Mouse (Mus musculus): ENCODE results near the gene Raly.

Raly gene

DNA sequence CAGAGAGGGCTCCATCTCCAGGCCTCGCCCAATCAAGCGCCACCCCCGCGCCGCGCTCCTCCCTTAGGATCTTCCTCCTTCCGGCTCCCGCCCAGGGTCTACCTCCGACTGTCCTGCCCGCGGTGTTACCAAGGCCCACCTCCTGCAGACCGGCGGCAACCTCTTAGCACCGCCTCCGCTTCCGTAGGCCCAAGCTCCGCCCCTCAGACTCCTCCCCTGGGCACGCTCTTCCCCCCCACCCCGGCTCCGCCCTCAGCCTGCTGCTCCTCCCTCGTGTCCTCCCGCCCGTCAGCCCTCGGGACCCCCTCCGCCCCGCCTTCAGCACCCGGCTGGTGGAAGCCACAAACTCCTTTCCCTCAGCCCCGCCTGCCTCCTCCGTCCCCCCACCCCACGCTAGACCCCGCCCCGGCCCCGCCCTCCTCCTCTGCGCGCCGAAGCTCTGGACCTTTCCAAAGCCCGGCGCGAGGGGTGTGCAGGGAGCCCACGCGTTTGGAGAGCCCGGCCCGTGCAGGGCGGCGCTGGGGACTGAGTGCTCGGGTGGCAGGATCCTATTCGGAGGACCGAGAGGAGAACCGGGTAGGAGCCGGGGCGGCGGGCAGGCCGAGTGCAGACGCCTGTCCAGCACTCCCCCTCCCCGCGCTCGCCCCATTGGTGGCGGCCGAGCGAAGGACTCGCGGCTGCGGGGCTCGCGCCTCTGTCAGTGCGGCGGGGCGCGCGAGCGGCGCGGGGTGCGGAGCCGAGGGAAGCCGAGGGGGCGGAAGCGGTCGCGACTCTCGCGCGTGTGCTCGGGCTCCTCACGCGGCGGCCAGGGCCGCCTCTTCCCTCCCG, at the start of gene Raly, which contains the start of gene a:
Gene Raly, plus strand, starts transcription at position 441 of the 828 bp plus-strand sequence.
Gene a, plus strand, starts transcription at position 747 of the 828 bp plus-strand sequence.
- DNase-seq (ENCODE audit: low read depth) = peak; percentile 91

DNA sequence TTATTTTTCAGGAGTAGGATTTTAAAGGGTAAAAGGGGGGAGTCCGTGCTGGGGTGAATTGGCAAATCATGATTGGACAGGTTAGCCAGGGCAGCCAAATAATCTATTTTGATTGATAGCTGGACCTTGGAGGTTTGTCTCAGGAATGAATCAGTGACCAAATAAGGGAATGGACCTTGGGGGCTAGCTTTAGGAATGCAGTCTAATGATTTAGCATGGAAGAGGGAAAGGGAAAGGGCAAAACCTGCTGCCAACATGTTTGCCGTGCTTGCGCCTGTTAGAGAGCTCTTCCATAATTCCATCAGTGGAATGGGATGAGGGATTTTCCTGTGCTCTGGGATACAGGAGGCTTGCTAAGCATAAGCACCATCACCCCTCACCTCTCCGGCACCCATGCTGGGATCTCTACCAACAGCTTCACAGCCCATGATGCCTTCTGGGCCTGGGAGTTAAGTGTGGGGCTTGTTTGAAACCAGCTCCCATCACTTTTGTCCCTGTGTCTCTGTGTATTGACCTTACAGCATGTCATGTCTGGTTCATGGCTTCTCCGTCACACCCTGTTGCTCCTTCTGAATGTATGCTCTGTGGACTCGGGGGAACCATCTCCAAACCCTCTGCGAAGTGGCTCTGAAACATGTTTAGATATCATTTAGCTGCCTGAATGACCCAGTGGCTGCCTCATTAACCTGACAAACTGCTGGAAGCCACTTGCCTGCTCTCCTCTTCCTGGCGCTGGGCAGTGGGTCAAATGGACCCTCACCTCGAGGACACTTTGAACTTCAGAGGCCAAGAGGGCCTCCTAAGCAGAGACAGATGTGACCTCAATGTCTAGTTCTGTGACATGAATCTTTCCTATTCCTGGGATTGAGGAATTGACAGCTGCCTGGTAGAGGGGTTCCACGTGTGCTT, 47.7 kb upstream of the Raly start:
- no peak for DNase-seq (ENCODE audit: low read depth)

GRCm38 (mm10) chr2:154743915-154744314, 47.0 kb upstream of the Raly start:
- no peak for DNase-seq (ENCODE audit: low read depth)

- DNase-seq (ENCODE audit: low read depth) = no peak
Observed at GRCm38 (mm10) chr2:154748383-154748782, 42.5 kb upstream of the Raly start.

DNA sequence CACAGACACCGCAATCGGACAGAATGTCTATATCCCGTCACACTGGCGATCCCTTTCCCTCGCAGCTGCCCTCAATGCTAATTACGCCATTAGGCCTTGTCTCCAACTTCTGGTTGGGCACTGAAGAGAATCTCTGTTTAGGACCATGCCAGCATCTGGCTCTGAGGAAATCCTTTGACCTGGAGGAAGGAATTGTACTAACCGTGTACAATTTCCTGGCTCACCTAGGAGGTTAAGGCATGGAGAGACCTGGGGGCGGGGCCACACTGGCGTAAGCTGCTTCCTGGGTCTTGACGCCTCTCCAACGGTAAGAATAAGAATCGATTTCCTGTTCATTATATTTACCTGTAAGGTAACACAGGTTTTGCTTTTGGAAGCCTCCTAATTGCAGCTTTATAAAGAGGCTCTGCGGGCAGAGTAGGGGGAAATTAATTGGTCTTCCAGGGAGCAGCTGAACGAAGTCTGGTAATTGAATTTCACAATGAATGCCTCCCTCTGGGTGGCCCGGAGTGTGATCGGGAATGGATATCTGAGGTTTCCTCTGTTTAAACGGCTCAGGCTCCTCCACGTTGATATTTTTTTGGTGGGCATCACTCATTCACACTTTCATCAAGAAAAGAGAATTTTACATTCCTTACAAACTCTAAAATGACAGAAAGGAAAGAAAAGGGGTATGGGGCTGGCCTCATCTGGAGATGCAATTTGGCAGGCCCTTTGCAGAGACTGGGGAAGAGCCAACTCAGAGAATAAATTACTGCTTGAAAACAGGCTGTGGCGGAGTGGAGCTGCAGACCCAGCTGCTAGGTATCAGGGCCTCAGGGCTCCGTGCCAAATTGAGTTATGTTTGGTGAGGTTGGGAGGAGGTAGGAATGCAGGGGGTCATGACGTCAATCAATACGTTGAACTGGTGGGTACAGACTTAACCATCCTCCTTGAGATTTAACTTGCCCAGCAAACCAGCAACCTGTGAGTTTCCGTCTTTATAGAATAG, 41.6 kb upstream of the Raly start:
- no peak for DNase-seq (ENCODE audit: low read depth)

GRCm38 (mm10) chr2:154751924-154752323, 39.0 kb upstream of the Raly start:
- DNase-seq (ENCODE audit: low read depth) = no peak

DNA sequence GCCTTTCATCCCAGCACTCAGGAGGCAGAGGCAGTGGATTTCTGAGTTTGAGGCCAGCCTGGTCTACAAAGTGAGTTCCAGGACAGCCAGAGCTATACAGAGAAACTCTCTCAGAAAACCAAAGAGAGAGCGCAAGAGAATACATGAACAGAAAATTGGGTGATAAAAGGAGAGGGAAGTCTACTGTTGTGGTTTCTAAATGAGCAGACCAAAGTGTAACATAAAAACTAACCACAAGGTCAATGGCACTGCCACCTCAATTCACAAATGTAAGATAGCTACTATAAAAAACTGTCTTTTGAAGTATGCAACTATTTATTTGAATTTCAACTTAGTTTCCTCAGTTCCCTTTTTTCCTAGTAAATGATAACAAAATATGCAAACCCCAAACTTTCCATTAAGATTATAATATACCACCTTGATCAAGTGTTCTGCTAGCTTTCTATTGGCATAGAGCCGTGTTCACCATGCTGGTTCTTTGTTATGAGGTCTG, 36.8 kb upstream of the Raly start:
- DNase-seq (ENCODE audit: low read depth) = no peak

- DNase-seq (ENCODE audit: low read depth) = no peak
Observed at GRCm38 (mm10) chr2:154755791-154756190, 35.1 kb upstream of the Raly start.

DNA sequence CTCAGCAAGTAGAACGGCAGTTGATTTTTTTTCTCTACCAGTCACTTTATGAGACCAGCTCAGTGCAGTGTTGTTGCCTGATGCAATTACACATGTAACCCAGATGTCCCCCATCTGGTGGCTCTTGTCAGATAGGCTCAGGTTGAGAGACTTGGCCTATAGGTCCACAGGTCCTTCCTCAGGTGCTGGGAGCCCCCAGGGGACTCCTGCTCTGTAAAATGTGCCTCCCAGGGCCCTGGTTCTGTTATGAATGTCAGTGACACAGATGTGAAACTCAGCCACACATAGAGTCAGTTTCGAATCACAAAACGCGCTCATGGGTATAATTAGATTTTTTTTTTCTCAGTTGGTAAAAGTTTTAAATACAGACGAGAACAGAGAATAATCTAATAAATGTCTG, 33.2 kb upstream of the Raly start:
- DNase-seq (ENCODE audit: low read depth) = no peak

DNA sequence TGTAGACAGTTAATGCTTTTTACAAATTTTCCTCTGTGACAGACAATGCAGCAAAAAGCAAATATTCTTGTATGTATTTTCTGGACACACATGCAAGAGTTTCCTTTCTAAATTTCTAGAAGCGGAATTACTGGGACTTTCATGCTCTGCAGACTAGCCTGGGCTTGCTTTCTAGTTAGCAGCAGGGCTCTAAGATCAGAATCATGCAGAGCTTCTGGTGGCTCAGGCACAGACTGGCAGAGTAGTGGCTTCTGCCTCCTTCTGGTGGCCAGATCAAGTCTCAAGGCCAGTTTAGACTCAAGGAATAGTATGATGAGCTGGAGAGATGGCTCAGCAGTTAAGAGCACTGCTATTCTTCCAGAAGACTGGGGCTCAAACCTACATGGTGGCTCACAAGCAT, 32.4 kb upstream of the Raly start:
- DNase-seq (ENCODE audit: low read depth) = no peak

- no peak for DNase-seq (ENCODE audit: low read depth)
Observed at GRCm38 (mm10) chr2:154763226-154763625, 27.7 kb upstream of the Raly start.

DNA sequence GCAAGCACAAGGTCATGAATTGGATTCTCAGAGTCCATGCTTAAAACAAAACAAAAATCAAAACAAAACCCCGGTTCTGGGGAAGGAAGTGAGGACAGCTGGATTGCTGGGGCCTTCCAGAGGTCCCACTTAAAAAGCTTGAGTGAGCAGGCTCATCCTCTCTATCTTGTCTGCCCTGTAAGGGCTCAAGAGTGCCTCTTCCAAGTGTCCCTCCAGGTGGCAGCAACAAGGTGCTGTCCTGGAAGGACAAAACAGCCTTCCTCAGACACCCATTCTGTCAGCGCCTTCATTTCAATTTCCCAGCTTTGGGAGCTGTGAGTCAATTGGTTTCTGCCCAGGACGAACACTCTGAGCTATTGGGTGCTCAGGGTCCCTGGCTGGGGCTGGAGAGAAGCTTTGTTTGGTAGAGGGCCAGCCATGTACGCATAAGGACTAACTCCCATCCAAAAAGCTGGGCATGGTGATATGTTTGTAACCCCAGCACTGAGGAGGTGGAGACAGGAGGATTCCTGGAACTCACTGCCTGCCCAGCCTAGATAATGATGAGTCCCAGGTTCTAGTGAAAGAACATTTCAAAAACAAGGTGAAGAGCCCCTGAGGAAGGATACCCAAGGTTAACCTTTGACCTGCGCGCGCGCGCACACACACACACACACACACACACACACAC, 25.9 kb upstream of the Raly start:
- DNase-seq (ENCODE audit: low read depth) = no peak

DNA sequence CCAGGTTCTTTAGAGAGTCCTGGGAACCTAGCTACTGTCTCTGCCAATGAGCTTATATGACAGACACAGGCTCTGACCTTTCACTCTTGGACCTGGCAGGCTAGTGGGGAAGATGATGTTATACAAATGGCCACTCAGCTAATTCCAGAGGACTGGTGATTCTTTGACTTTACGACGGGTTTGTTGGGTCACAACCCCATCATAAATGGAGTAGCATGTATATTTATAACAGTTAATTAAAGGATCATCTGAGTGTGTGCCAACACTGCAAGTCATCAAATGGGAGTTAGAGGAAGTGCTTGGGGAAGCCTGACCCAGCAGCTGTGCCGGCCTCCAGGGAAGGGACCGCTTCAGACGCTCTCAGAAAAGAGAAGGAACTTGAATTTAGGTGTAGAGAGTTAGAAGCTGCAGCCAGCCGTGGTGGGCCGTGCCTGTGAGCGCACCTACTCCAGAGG, 25.3 kb upstream of the Raly start:
- no peak for DNase-seq (ENCODE audit: low read depth)

GRCm38 (mm10) chr2:154767051-154767450, 23.8 kb upstream of the Raly start:
- no peak for DNase-seq (ENCODE audit: low read depth)

GRCm38 (mm10) chr2:154769930-154770329, 21.0 kb upstream of the Raly start, which contains the start of gene Gm14214:
TSS of gene Gm14214 (minus strand) at chr2:154770030.
- DNase-seq (ENCODE audit: low read depth) = no peak

- no peak for DNase-seq (ENCODE audit: low read depth)
Observed at GRCm38 (mm10) chr2:154771604-154772003, 19.3 kb upstream of the Raly start.

GRCm38 (mm10) chr2:154774032-154774431, 16.9 kb upstream of the Raly start:
- DNase-seq (ENCODE audit: low read depth) = no peak

- no peak for DNase-seq (ENCODE audit: low read depth)
Observed at GRCm38 (mm10) chr2:154776496-154776895, 14.4 kb upstream of the Raly start.

DNA sequence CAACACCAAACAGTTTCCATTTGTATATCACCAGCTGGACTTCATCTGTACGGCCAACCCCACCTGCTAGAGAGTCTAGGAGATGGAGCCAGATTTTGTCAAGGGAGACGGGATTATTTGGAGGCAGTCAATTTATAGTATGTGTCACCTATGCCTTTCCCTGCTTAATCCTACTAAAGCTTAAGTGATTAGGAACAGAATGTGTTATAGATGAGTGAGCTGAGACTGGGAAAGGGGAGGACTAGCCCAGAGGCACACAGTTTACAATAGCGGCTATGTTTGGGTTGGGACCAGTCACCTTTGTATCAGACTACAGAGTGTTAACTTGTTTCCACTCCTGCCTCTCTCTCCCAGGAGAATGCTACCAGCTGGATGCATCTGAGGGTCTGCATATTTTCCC, 11.2 kb upstream of the Raly start:
- no peak for DNase-seq (ENCODE audit: low read depth)

DNA sequence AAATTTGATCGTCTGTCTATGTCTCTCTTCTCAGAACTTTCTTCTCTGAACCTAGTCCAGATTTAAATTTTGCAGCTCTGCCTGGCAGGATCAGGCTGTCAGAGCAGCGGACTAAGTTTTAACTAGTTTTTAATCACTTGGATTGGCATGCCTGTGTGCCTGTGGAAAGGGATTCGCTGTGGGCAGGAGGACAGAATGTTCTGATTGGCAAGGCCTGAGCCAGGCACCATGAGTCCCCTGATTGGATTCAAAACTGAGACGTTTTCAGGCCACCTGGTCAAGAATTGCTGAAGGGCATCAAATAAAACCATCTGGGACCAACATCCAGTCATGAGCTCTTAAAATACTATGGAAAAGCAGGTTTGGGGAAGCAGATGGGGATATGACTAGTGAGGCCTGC, 8.5 kb upstream of the Raly start:
- no peak for DNase-seq (ENCODE audit: low read depth)
